Comparison of ENCODE assay signal across 15 mouse cellular contexts in genomic region chr7:74172504-74173229, GRCm38 (mm10).
DNase-seq lines count a peak whose midpoint lies in the region; ATAC-seq and TF ChIP-seq lines count a peak whose summit lies in the region.
"Had no signal": no experiment of that assay in that cellular context is flagged by ENCODE, and none has a peak within 500 bp of the region (broad histone marks: within the 10 kb centered on the region; RNA-seq: fewer than 3 reads in every experiment).

No protein-coding gene starts in this region.

- POLR2A ChIA-PET in Patski (lab: Charles Lee), result interaction anchor here (0.6 to 0.8 kb wide), 2 partner anchors 30 to 107 kb away, joined by 3 to 5 read pairs; no protein-coding TSS in a partner anchor

- no peak for TF ChIP-seq POLR2A in embryonic fibroblast, embryonic 13.5 days (IDR thresholded peaks at IDR 0.05; ENCODE audit: low read depth, low read length)

- H3K4me3 ChIP-seq in heart, embryonic 15.5 days, result no peak overlapping the region
- no peak overlapping the region for H3K4me3 ChIP-seq in embryonic fibroblast, embryonic 13.5 days (ENCODE audit: insufficient read depth, low read length)
- H3K4me3 ChIP-seq: gastrocnemius, adult 2 months; midbrain, embryonic 15.5 days had no signal

- no peaks in the 10 kb centered on the region for H3K9me3 ChIP-seq in heart, embryonic 15.5 days (replicated peaks)
- H3K9me3 ChIP-seq: midbrain, embryonic 15.5 days had no signal

- no peak overlapping the region for H3K9ac ChIP-seq in heart, embryonic 15.5 days
- H3K9ac ChIP-seq: liver, embryonic 14.5 days; midbrain, embryonic 15.5 days had no signal

- DNase-seq in heart, adult 9 months (ENCODE audit: low spot score in 2 of 2), result no peak
- DNase-seq in Patski (ENCODE audit: low read depth, low spot score), result peak; percentile 54
- DNase-seq in lung, postnatal 14 days, result peak; percentile 7
- DNase-seq in frontal cortex, postnatal 14 days (ENCODE audit: low spot score in 2 of 2), result no peak
- no peak for DNase-seq in layer of hippocampus, adult 9-11 months
- DNase-seq in gastrocnemius, postnatal 14 days, result no peak
- DNase-seq: adrenal gland, postnatal 36 days; cerebellum, adult 2 months; gastrocnemius, adult 2 months; heart, postnatal 10 days; kidney, postnatal 10 days had no signal

- 56% methylated on average over 4 of the region's 4 CpGs for WGBS in heart, embryonic 15.5 days

- H3K27me3 ChIP-seq in heart, embryonic 15.5 days, result no peaks in the 10 kb centered on the region
- H3K27me3 ChIP-seq in Patski, result no peaks in the 10 kb centered on the region
- H3K27me3 ChIP-seq: midbrain, embryonic 15.5 days had no signal

- no peak for TF ChIP-seq CTCF in Patski (IDR thresholded peaks at IDR 0.05)
- TF ChIP-seq CTCF in embryonic fibroblast, embryonic 13.5 days (IDR thresholded peaks at IDR 0.05; ENCODE audit: borderline replicate concordance, insufficient read depth, low read length), result no peak

- H3K27ac ChIP-seq in heart, embryonic 15.5 days, result peak overlapping the region; percentile 9; the same call in 1 of the 2 replicates
- H3K27ac ChIP-seq in embryonic fibroblast, embryonic 13.5 days (ENCODE audit: insufficient read depth, low read length), result peak overlapping the region; percentile 94
- H3K27ac ChIP-seq: gastrocnemius, adult 2 months; liver, embryonic 14.5 days; midbrain, embryonic 15.5 days had no signal

- no peaks in the 10 kb centered on the region for H3K36me3 ChIP-seq in heart, embryonic 15.5 days
- H3K36me3 ChIP-seq: midbrain, embryonic 15.5 days had no signal

- H3K4me2 ChIP-seq in heart, embryonic 15.5 days, result no peak overlapping the region
- H3K4me2 ChIP-seq: midbrain, embryonic 15.5 days had no signal

- CTCF ChIA-PET in Patski (lab: Charles Lee), result interaction anchor here (0.8 to 1.4 kb wide), 4 partner anchors 32 to 631 kb away, joined by 3 read pairs; partner anchors contain the start of gene Chd2

- peaks cover 2% of the 10 kb centered on the region; the same call in 1 of the 2 replicates for H3K4me1 ChIP-seq in heart, embryonic 15.5 days (replicated peaks)
- peaks cover 14% of the 10 kb centered on the region for H3K4me1 ChIP-seq in embryonic fibroblast, embryonic 13.5 days (ENCODE audit: control insufficient read depth, insufficient read depth, low read length)

- ATAC-seq in heart, embryonic 15.5 days (replicated peaks; ENCODE audit: insufficient number of reproducible peaks, insufficient read depth, low FRiP score, low read depth), result no peak
- ATAC-seq in Patski, result peak; percentile 90
- ATAC-seq: midbrain, embryonic 15.5 days had no signal

- in situ Hi-C loops in Patski (cut with MboI; ENCODE audit: low pct_unique_long_range_greater_than_20kb), result loop anchor here (5.0 to 10.0 kb wide), 2 partner anchors 128 to 215 kb away; no protein-coding TSS in a partner anchor

- intact Hi-C loops in gastrocnemius, postnatal 14 days (cut with DNase I; ENCODE audit: low total_unique reads), result no loop called here

Comparison
In these comparisons a context has a peak if more than half of its experiments do, and no peak if none do; other contexts are left out.
1. DNase-seq: peak in Patski (single experiment) and lung, postnatal 14 days (single experiment); none in heart, adult 9 months (0 of 2), frontal cortex, postnatal 14 days (0 of 2), layer of hippocampus, adult 9-11 months (single experiment) and gastrocnemius, postnatal 14 days (single experiment).